Mouse (Mus musculus) liver, postnatal 0 days (tissue): Measurements from ENCODE around the gene Gm3248.
"Not testable (repeated sequence)": the region's sequence is repeated elsewhere in the genome, so short reads cannot be mapped to it uniquely, and the experiment has no call there.

Experiments
- CTCF ChIP-seq: sonication (generic); IDR thresholded peaks from 2 replicates; pipeline ENCODE4 v1.5.1; 2016; ENCODE audit warnings: antibody characterized with exemption, low read depth
- EP300 ChIP-seq: IDR thresholded peaks from 2 replicates; pipeline ENCODE4 v1.6.1; 2016; ENCODE audit warnings: antibody characterized with exemption, low read depth, mild to moderate bottlenecking

DNA sequence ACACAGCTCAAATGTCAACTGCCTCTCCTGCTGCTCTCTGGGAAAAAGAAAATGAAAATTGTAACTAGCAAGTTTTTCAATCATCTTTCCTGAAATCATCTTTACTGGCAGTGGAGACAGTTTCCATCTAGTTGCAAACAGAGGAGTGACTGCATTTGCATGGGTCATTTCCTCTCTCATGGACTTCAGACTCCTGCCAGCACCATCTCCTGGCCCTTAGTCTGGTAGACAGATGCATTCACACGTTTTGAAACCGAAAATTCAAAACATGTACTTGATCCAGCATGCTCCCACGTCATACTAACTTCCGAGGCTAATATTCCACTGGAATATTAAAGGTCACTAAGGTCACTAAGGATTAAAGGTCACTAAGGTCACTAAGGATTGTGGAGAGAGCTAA is 896 bp upstream of the Gm3248 start:
- not testable (repeated sequence) for TF ChIP-seq CTCF, EP300
